Mouse (Mus musculus) cerebellum, postnatal 25 days (tissue): ENCODE data around the gene Dnaic1.

Source experiments
- DNase-seq, 2 experiments: peaks; one replicate each; pipeline ENCODE4 v3.0.0; 2021; ENCODE audit warnings: mixed read lengths in 2 of 2

Dnaic1 gene

GRCm38 (mm10) chr4:41569411-41569885 lies at the start of gene Dnaic1, which contains the start of gene Fam219a:
Gene Dnaic1 (plus strand): TSS chr4:41569775.
Gene Fam219a (minus strand): TSS chr4:41569538.
- peak; percentile 97 to 99 for DNase-seq

DNA sequence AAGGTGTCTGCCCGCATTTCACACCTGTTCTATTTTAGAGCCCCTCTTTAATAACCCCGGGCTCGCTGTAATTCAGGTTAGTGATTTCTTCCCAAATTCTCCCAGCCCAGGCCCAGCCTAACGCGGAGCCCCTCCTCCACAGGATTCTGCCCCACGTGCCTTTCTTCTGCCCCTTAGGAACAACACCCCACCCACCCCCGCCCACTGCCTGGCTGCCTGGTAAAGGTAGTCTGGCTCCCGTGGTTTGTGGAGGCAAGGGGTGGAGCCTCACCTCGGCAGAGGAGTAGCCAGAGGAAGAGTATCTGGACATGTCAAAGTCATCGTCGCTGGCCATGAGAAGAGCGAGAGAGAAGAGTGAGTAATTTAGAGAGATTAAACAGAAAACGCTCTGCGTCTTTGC lies 48.9 kb upstream of the Dnaic1 start:
- no peak for DNase-seq

- no peak for DNase-seq
These were observed 47.4 kb upstream of the Dnaic1 start for GRCm38 (mm10) chr4:41522136-41522535.

DNA sequence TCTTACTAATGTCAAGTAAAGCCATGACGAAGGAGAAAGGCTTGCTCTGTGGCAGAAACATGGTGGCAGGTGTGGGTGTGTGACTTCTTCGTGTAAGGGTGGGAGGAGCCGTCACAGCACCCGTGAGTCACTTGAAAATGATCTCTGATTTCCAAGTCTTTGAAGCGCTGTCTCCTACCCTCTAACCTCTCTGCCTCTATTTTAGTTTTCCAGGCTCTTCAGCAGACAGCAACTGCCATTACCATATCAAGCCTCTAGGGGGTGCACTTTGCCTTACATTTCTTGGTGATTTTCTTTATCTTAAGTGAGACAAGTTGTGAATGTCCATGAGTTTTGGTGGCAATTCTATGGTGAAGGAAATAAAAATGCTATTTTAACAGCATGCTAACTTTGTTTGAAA lies 46.8 kb upstream of the Dnaic1 start:
- DNase-seq = peak; percentile 48 to 74

DNA sequence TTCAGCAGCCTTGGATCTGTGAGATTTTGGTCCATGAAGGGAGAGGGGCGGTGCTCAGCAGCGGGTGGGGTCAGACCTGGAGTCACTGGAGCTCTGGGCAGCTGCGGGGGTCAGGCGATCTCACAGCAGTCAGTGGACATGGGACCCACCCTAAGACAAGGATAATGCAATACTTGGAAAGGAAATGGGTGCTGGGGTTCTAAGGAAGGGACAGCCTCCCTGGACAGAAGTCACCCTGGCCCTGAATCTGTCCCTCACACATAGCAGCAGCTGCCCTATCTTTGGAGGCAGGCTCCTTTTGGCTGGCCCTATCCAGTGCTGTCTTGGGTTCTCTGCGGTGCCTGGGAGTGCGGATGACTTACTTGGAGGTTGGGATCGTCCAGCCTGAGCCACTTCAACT lies 45.7 kb upstream of the Dnaic1 start:
- DNase-seq = no peak

GRCm38 (mm10) chr4:41524829-41525228 lies 44.7 kb upstream of the Dnaic1 start:
- no peak for DNase-seq

GRCm38 (mm10) chr4:41526553-41526952 lies 43.0 kb upstream of the Dnaic1 start:
- no peak for DNase-seq

GRCm38 (mm10) chr4:41527076-41527475 lies 42.5 kb upstream of the Dnaic1 start:
- DNase-seq = peak in 1 of 2 experiments; percentile 27

DNA sequence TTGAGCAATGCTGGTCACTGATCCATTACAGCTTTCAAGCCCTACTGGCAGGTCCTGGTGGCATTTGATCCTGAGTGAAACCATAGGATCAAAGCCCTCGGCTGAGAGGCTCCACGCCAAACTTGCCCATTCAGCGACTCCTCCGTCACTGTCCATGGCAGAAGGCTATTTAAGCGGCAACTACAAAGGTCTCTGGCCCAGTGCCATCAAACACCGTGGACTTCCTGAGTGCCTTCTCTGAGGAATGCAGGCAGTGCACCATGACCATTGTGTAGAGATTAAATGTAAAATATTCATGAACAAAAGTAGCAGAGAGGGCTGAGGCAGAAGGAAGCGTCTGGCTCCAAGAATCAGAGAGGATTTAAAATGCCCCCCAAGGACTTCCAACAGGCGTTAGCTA lies 41.6 kb upstream of the Dnaic1 start:
- peak; percentile 70 to 85 for DNase-seq

- DNase-seq = no peak
These were observed 37.2 kb upstream of the Dnaic1 start for GRCm38 (mm10) chr4:41532420-41532819.

DNA sequence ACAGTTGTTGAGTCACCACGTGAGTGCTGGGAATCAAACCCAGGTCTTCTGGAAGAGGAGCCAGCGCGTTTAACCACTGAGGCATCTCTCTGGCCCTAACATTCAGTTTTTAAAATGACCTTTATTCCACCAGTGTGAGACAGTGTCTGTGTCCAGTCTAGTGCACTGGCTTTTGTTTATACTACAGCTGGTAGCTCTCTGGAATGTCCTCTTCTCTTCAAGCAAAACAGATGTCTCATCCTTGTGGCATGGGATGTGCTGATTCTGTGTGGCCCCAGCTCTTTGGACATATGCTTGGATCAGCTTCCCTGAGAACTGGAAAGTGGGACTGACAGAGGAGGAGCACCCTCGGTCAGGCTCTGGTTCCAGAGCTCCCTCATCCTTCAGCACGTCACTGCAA lies 34.7 kb upstream of the Dnaic1 start:
- no peak for DNase-seq

GRCm38 (mm10) chr4:41542136-41542535 lies 27.4 kb upstream of the Dnaic1 start:
- DNase-seq = no peak

DNA sequence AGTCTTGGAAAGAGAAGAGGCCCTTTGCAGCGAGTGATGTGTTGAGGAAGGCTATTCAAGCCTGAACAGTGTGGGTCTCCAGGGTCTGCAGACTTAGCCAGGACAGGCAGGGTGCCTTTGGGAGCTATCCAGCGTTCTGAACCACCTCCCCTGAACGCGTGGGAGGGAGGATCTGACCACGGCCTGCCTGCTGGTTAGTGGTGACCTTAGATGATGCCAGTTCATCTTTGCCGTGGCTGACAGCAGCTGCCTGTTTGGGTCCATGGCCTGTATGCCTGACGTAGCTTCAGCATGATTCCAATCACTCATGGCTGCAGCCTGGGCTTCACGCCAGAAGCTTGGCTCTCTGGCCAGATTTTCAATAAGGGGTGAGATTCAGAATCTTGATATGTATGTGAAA lies 23.6 kb upstream of the Dnaic1 start:
- DNase-seq = peak; percentile 72 to 78

GRCm38 (mm10) chr4:41547086-41547485 lies 22.5 kb upstream of the Dnaic1 start:
- peak; percentile 59 to 64 for DNase-seq

GRCm38 (mm10) chr4:41552529-41552928 lies 17.0 kb upstream of the Dnaic1 start:
- peak; percentile 61 to 74 for DNase-seq

GRCm38 (mm10) chr4:41553116-41553515 lies 16.5 kb upstream of the Dnaic1 start:
- DNase-seq = no peak

- peak; percentile 44 to 63 for DNase-seq
These were observed 14.4 kb upstream of the Dnaic1 start for GRCm38 (mm10) chr4:41554994-41555663.

GRCm38 (mm10) chr4:41556311-41556953 lies 13.1 kb upstream of the Dnaic1 start:
- no peak for DNase-seq

DNA sequence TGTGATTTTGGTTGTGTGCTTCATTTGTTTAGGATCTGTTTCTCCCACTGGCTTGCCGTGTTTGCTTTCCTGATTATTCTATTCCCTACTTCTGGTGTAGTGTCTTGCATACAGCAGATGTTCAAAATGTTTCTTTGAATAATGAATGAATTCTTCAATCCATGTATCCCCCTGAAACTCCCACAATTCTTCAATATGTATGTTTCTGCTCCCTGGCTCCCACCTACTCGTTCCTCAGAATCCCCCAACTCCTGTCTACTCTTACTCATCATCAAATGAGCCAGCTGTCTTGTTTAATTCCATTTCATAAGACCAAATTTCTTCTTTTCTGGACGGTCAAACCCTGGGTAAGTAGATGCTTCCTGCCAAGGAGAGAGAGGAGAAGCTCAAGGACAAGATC lies 12.5 kb upstream of the Dnaic1 start:
- no peak for DNase-seq

- DNase-seq = no peak
These were observed 6.3 kb upstream of the Dnaic1 start for GRCm38 (mm10) chr4:41563297-41563696.

- no peak for DNase-seq
These were observed 3.5 kb upstream of the Dnaic1 start for GRCm38 (mm10) chr4:41566123-41566522.

DNA sequence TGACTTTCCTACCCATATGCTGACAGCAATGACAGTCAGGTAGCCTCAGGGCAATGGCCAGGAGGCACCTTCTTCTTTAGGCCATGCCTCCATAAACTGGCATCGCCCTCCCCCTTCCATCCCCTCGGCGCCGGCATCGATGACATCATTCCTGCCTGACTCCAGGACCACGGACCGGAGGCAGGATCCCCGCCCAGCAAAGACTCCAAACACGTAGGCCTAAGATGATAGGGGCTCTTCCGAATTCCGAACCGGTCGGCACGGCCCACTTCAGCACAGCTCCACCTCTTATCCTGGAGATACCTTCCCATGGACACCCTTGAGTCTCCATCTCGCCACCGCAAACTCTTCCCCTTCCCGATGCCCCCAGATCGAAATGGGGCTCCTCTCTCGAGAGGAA lies 1.3 kb upstream of the Dnaic1 start:
- peak; percentile 79 to 85 for DNase-seq

- DNase-seq = peak; percentile 70 to 75
These were observed 729 bp upstream of the Dnaic1 start for GRCm38 (mm10) chr4:41568682-41569410.

DNA sequence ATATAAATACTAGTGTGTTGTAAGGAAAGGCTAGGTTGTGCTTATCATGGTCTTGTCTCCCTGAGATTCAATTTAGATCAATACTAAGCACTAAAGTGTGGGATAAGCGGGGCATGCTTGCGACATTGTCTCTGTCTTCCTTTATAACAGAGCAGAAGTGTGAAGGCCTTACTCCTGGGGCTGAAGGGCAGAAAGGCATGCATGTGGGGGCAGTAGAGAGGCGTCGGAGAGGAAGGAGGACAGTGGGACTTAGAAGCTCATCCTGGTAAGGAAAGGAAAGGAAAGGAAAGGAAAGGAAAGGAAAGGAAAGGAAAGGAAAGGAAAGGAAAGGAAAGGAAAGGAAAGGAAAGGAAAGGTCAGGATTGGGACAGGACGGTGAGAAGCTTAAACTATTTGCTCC lies 1.9 kb downstream of the Dnaic1 start:
- DNase-seq = peak in 1 of 2 experiments; percentile 29
